Mouse (Mus musculus): ENCODE measurements at regions not wholly inside any gene's neighbourhood (a gene's known extent, or its start where the extent isn't known, plus 50 kb on each side); places are given as distances from the start of the nearest gene placed in this dataset.

DNA sequence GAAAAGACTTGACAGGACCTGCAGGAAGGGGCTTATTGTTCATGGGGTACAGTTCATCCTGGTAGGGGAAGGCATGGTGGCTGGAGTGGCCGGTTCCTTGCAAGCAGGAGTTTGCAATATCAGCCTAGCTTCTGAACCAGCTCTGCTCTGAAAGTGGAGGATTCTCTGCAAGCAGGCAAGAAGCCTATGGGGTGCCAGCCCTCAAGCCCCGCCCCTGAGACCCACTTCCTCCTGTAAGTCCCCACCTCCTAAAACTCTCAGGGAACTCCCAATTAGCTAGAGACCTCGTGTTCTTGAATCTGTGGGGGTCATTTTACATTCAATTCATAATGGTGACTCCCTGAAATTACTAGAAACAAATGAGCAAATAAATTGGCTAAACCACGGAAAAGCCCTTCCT lies 99.0 kb upstream of the Rnaseh2b start:
- Histone ChIP-seq H3K9ac (ENCODE audit: low read length) (no peak overlapping the region), H3K36me3 (ENCODE audit: control insufficient read depth, insufficient read depth, low read length) (no peaks in the 10 kb centered on the region), H3K4me3 (ENCODE audit: low read depth, low read length) (no peak overlapping the region), H3K27me3 (ENCODE audit: control insufficient read depth, insufficient read depth, low read length) (no peaks in the 10 kb centered on the region), H3K4me2 (ENCODE audit: low read depth, severe bottlenecking) (no peak overlapping the region), H3K9me3 (ENCODE audit: control insufficient read depth, low read length) (no peaks in the 10 kb centered on the region), H3K4me1 (ENCODE audit: control insufficient read depth, insufficient read depth, low read length) (no peaks in the 10 kb centered on the region), H3K27ac (replicated peaks; ENCODE audit: low read depth, low read length) (no peak overlapping the region)
- no peak for DNase-seq (ENCODE audit: low spot score)
- 37% methylated on average over 4 of the region's 4 CpGs for WGBS
- no peak for ATAC-seq (ENCODE audit: insufficient number of reproducible peaks, low FRiP score, low TSS enrichment, low read depth)

DNA sequence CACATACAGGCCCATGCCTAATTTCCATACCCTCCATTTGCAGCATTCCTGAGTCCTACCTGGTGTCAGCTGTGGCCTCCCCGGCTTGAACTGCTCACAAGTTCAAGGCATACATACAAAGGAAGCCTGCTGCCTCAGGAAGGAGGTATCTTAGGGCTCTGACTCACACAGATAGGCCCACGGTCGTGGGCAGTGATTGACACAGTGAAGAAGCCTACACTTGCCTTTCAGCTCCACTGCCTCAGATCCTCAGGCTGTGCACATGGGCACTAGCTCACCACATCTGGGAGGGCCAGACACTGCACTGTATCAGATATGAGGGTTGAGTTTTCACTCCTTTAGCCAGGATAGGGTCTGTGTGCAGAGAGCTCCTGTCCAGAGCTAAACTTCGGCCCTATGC lies 95.6 kb upstream of the Rnaseh2b start:
- DNase-seq (ENCODE audit: low spot score): no peak
- WGBS: 77% methylated on average over 4 of the region's 4 CpGs
- no peak overlapping the region for H3K9ac ChIP-seq (ENCODE audit: low read length)
- no peak overlapping the region for H3K4me3 ChIP-seq (ENCODE audit: low read depth, low read length)
- H3K4me2 ChIP-seq (ENCODE audit: low read depth, severe bottlenecking): no peak overlapping the region
- H3K4me1 ChIP-seq (ENCODE audit: control insufficient read depth, insufficient read depth, low read length): no peaks in the 10 kb centered on the region
- H3K9me3 ChIP-seq (ENCODE audit: control insufficient read depth, low read length): no peaks in the 10 kb centered on the region
- no peaks in the 10 kb centered on the region for H3K27me3 ChIP-seq (ENCODE audit: control insufficient read depth, insufficient read depth, low read length)
- H3K36me3 ChIP-seq (ENCODE audit: control insufficient read depth, insufficient read depth, low read length): no peaks in the 10 kb centered on the region
- ATAC-seq (ENCODE audit: insufficient number of reproducible peaks, low FRiP score, low TSS enrichment, low read depth): no peak
- no peak overlapping the region for H3K27ac ChIP-seq (replicated peaks; ENCODE audit: low read depth, low read length)

DNA sequence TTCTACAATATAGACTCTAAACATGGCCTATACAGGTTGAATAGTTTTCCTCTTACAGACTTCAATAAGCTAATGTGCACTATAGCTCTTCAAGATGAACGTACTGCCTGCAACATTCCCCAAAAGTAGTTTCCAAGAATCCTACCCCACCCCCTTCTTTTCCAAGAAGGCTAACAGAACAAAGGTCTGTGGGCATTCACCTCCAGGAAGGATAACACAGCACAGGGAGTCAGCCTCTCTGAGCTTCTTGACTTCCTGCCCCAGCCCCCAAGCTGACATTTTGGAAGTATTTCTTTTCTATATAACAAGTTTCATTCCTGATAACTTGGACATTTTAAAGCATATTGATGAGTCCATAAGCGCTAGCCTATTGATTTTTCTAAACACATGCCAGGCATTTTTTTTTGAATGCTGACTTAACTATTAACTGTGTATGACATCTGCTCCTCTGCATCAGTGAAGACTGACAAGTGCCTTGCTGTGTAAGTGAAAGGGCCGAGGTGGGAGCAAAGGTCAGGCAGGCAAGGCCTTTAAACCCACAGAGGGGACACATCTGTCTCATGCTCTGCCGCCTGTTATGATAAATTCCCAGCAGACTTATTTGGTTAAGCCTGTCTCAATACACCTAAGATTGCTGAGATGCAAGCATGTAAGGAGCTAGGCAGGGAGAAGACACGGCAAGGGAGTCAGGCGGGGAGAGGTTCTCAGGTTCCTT lies 93.8 kb upstream of the Rnaseh2b start:
- H3K9ac ChIP-seq (ENCODE audit: low read length): no peak overlapping the region
- no peak overlapping the region for H3K4me3 ChIP-seq (ENCODE audit: low read depth, low read length)
- no peaks in the 10 kb centered on the region for H3K36me3 ChIP-seq (ENCODE audit: control insufficient read depth, insufficient read depth, low read length)
- ATAC-seq (ENCODE audit: insufficient number of reproducible peaks, low FRiP score, low TSS enrichment, low read depth) (no peak), DNase-seq (ENCODE audit: low spot score) (no peak)
- no peaks in the 10 kb centered on the region for H3K27me3 ChIP-seq (ENCODE audit: control insufficient read depth, insufficient read depth, low read length)
- H3K4me1 ChIP-seq (ENCODE audit: control insufficient read depth, insufficient read depth, low read length): no peaks in the 10 kb centered on the region
- no peaks in the 10 kb centered on the region for H3K9me3 ChIP-seq (ENCODE audit: control insufficient read depth, low read length)
- 57% methylated on average over 6 of the region's 6 CpGs for WGBS
- no peak overlapping the region for H3K27ac ChIP-seq (replicated peaks; ENCODE audit: low read depth, low read length)
- no peak overlapping the region for H3K4me2 ChIP-seq (ENCODE audit: low read depth, severe bottlenecking)

DNA sequence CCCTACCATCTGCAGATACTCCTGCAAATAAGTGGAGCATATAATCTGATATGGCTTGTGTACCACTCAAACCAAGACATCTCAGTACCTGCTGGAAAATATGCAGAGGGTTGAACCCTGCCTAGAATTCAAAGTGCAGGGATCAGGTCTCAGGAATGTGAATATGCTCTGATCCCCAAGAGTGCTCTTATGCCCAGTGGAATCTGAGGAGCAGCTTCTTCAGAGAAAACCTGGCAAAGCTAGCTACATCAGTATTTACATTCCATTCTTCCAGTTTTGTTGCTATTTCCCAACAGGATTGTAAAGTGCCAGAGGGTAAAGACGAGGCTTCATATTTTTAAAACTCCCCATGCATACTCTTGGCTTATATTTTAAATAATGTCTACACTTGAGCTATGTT lies 77.3 kb upstream of the Rnaseh2b start:
- Histone ChIP-seq H3K27me3 (ENCODE audit: control insufficient read depth, insufficient read depth, low read length) (no peaks in the 10 kb centered on the region), H3K4me1 (ENCODE audit: control insufficient read depth, insufficient read depth, low read length) (no peaks in the 10 kb centered on the region), H3K36me3 (ENCODE audit: control insufficient read depth, insufficient read depth, low read length) (no peaks in the 10 kb centered on the region), H3K4me2 (ENCODE audit: low read depth, severe bottlenecking) (no peak overlapping the region), H3K27ac (replicated peaks; ENCODE audit: low read depth, low read length) (no peak overlapping the region), H3K4me3 (ENCODE audit: low read depth, low read length) (no peak overlapping the region), H3K9me3 (ENCODE audit: control insufficient read depth, low read length) (no peaks in the 10 kb centered on the region), H3K9ac (ENCODE audit: low read length) (no peak overlapping the region)
- ATAC-seq (ENCODE audit: insufficient number of reproducible peaks, low FRiP score, low TSS enrichment, low read depth) (no peak), DNase-seq (ENCODE audit: low spot score) (no peak)
- WGBS: 75% methylated on average over 1 of the region's 1 CpGs

DNA sequence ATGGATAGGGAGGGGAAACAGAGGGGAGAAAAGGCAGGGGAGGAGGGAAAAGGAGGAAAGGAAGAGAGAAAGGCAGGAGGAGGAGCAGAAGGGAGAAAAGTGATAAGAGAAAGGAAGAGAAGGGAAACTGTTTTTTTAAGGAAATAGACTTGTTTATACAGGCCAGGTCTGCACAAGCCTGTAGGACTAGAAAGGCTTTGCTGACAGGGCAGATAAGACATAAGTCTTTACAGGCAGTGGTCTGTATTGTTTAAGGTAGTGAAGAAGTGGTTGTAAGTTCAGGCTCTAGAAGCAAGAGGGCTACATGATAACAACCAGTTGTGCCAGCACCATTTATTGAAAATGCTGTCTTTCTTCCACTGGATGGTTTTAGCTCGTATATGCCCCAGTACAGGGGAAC lies 75.4 kb upstream of the Rnaseh2b start:
- ATAC-seq (ENCODE audit: insufficient number of reproducible peaks, low FRiP score, low TSS enrichment, low read depth) (no peak), DNase-seq (ENCODE audit: low spot score) (no peak)
- Histone ChIP-seq H3K4me2 (ENCODE audit: low read depth, severe bottlenecking) (no peak overlapping the region), H3K27ac (replicated peaks; ENCODE audit: low read depth, low read length) (no peak overlapping the region), H3K4me1 (ENCODE audit: control insufficient read depth, insufficient read depth, low read length) (no peaks in the 10 kb centered on the region), H3K27me3 (ENCODE audit: control insufficient read depth, insufficient read depth, low read length) (no peaks in the 10 kb centered on the region), H3K9ac (ENCODE audit: low read length) (no peak overlapping the region), H3K36me3 (ENCODE audit: control insufficient read depth, insufficient read depth, low read length) (no peaks in the 10 kb centered on the region), H3K9me3 (ENCODE audit: control insufficient read depth, low read length) (no peaks in the 10 kb centered on the region), H3K4me3 (ENCODE audit: low read depth, low read length) (no peak overlapping the region)
- 88% methylated on average over 1 of the region's 1 CpGs for WGBS

DNA sequence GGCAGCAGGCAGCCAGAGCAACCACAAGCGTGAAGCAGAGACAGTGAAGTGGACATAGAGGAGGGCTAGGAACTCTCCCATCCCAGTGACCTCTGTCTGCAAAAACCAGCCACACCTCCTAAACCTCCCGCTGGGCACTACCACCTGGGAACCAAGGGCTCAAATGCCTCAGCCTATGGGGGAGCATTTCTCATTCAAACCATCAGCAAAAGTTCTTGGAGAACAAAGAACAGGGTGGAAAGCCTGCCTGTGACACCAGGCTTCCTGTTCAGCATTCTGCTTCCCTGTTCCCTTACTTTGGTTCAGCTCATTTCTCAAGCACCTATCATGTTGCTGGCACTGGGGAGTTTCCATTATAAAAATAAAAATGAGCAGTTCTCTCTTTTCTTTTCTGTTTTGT lies 74.4 kb upstream of the Rnaseh2b start:
- H3K4me3 ChIP-seq (ENCODE audit: low read depth, low read length): no peak overlapping the region
- H3K4me2 ChIP-seq (ENCODE audit: low read depth, severe bottlenecking): no peak overlapping the region
- no peak overlapping the region for H3K9ac ChIP-seq (ENCODE audit: low read length)
- WGBS: 73% methylated on average over 2 of the region's 2 CpGs
- H3K9me3 ChIP-seq (ENCODE audit: control insufficient read depth, low read length): no peaks in the 10 kb centered on the region
- DNase-seq (ENCODE audit: low spot score) (no peak), ATAC-seq (ENCODE audit: insufficient number of reproducible peaks, low FRiP score, low TSS enrichment, low read depth) (no peak)
- no peaks in the 10 kb centered on the region for H3K4me1 ChIP-seq (ENCODE audit: control insufficient read depth, insufficient read depth, low read length)
- H3K36me3 ChIP-seq (ENCODE audit: control insufficient read depth, insufficient read depth, low read length): no peaks in the 10 kb centered on the region
- H3K27ac ChIP-seq (replicated peaks; ENCODE audit: low read depth, low read length): no peak overlapping the region
- no peaks in the 10 kb centered on the region for H3K27me3 ChIP-seq (ENCODE audit: control insufficient read depth, insufficient read depth, low read length)

DNA sequence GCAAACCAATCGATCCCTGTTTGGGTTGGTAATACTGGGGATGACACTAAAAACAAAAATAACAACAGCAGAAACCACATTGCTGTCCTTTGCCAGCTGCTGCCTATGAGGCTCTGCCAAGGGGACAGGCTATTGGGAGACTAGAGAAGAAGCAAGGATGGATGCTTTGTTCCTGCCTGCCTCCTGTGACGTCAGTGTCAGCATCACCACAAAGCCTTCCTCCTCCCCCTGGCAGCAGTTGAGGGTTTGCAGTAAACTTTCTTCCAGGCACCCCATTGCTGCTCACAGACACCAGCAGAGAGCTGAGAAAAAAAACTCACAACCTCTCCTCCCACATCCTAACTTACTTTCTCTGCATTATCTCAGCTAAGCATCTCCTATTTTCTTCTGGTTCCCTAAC lies 73.7 kb upstream of the Rnaseh2b start:
- H3K4me1 ChIP-seq (ENCODE audit: control insufficient read depth, insufficient read depth, low read length): no peaks in the 10 kb centered on the region
- no peak overlapping the region for H3K27ac ChIP-seq (replicated peaks; ENCODE audit: low read depth, low read length)
- H3K4me3 ChIP-seq (ENCODE audit: low read depth, low read length): no peak overlapping the region
- DNase-seq (ENCODE audit: low spot score): no peak
- no peaks in the 10 kb centered on the region for H3K27me3 ChIP-seq (ENCODE audit: control insufficient read depth, insufficient read depth, low read length)
- H3K9me3 ChIP-seq (ENCODE audit: control insufficient read depth, low read length): no peaks in the 10 kb centered on the region
- ATAC-seq (ENCODE audit: insufficient number of reproducible peaks, low FRiP score, low TSS enrichment, low read depth): no peak
- WGBS: 53% methylated on average over 2 of the region's 2 CpGs
- H3K36me3 ChIP-seq (ENCODE audit: control insufficient read depth, insufficient read depth, low read length): no peaks in the 10 kb centered on the region
- no peak overlapping the region for H3K4me2 ChIP-seq (ENCODE audit: low read depth, severe bottlenecking)
- no peak overlapping the region for H3K9ac ChIP-seq (ENCODE audit: low read length)

DNA sequence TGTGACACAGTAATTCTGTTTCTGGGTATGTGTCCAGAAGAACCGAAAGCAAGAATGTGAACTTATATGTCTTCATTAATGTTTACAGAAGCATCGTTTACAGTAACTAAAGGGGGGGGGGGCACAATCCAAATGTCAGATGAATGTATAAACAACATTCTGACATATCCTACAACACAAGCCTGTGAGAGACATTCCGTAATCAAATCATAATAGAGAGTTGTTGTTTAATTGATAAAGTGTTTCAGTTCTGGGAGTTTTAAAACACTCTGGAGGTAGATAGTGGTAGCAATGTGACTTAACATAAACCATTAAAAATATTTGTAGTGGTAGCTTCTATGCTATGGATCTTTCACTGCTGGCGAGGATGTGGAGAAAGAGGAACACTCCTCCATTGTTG lies 71.6 kb upstream of the Rnaseh2b start:
- DNase-seq (ENCODE audit: low spot score) (no peak), ATAC-seq (ENCODE audit: insufficient number of reproducible peaks, low FRiP score, low TSS enrichment, low read depth) (no peak)
- Histone ChIP-seq H3K9ac (ENCODE audit: low read length) (no peak overlapping the region), H3K4me1 (ENCODE audit: control insufficient read depth, insufficient read depth, low read length) (no peaks in the 10 kb centered on the region), H3K27ac (replicated peaks; ENCODE audit: low read depth, low read length) (no peak overlapping the region), H3K4me3 (ENCODE audit: low read depth, low read length) (no peak overlapping the region), H3K9me3 (ENCODE audit: control insufficient read depth, low read length) (no peaks in the 10 kb centered on the region), H3K4me2 (ENCODE audit: low read depth, severe bottlenecking) (no peak overlapping the region), H3K36me3 (ENCODE audit: control insufficient read depth, insufficient read depth, low read length) (no peaks in the 10 kb centered on the region), H3K27me3 (ENCODE audit: control insufficient read depth, insufficient read depth, low read length) (no peaks in the 10 kb centered on the region)
- 91% methylated on average over 4 of the region's 4 CpGs for WGBS

All from limb, embryonic 11.5 days (tissue).